Mouse (Mus musculus): ENCODE results near the gene Thra. TPM values are rescaled to one million over a fixed set of nuclear protein-coding genes. Genes with fewer than 3 reads are reported as not detected.

Gene Thra
- total and polyA plus RNA-seq, 3 experiments, result 22.0 to 50.9 TPM; not detected in 1

GRCm38 (mm10) chr11:98746855-98747693 lies 6.6 kb downstream of the Thra start (continued):
- TF ChIP-seq ZKSCAN1 (IDR thresholded peaks at IDR 0.05; ENCODE audit: low read depth, low read length) (no peak), USF2 (IDR thresholded peaks at IDR 0.05; ENCODE audit: borderline replicate concordance in 1 of 2, insufficient read depth in 1 of 2, low read depth in 1 of 2, low read length in 2 of 2) (no peak), ZNF384 (IDR thresholded peaks at IDR 0.05; ENCODE audit: low read depth, low read length) (no peak), SIN3A (IDR thresholded peaks at IDR 0.05; ENCODE audit: low read length) (peak; percentile 92), POLR2AphosphoS2 (IDR thresholded peaks at IDR 0.05; ENCODE audit: low read length) (peak; percentile 59; the same call in 1 of the 2 replicates), RCOR1 (IDR thresholded peaks at IDR 0.05; ENCODE audit: low read depth, low read length) (0 out of 2 replicates have a peak, but pooled peaks have one; percentile 7), MYB (IDR thresholded peaks at IDR 0.05; ENCODE audit: low read depth, low read length) (no peak), NRF1 (IDR thresholded peaks at IDR 0.05; ENCODE audit: insufficient read depth, low read depth, low read length, poor library complexity, severe bottlenecking) (peak; percentile 89), CHD2 (IDR thresholded peaks at IDR 0.05; ENCODE audit: low read length) (no peak), POLR2AphosphoS5 (IDR thresholded peaks at IDR 0.05; ENCODE audit: borderline replicate concordance, low read depth, low read length) (no peak), TCF12 (IDR thresholded peaks at IDR 0.05; ENCODE audit: low read depth, low read length) (no peak; the same call in 1 of the 2 replicates), BHLHE40 (IDR thresholded peaks at IDR 0.05; ENCODE audit: borderline replicate concordance, low read depth, low read length) (peak; percentile 96), HCFC1 (IDR thresholded peaks at IDR 0.05; ENCODE audit: low read depth, low read length) (no peak; the same call in 1 of the 2 replicates)

GRCm38 (mm10) chr11:98747804-98748505 lies 7.5 kb downstream of the Thra start:
- H3K27ac ChIP-seq (ENCODE audit: control insufficient read depth, low read depth, low read length), result peak overlapping the region; percentile 72

More at GRCm38 (mm10) chr11:98747804-98748505, 7.5 kb downstream of the Thra start:
- Histone ChIP-seq H3K27me3 (ENCODE audit: control insufficient read depth in 1 of 2, insufficient read depth in 2 of 2, low read length in 2 of 2) (no peaks in the 10 kb centered on the region), H3K9me3 (replicated peaks; ENCODE audit: insufficient read depth, low read length) (no peaks in the 10 kb centered on the region), H3K4me1 (ENCODE audit: control insufficient read depth in 1 of 2, insufficient read depth in 2 of 2, low read length in 2 of 2) (peaks cover 42 to 55% of the 10 kb centered on the region in 2 experiments), H3K4me3 (ENCODE audit: control insufficient read depth in 1 of 2, insufficient read depth in 1 of 2, low read depth in 2 of 2, low read length in 2 of 2) (peak overlapping the region; percentile 11 to 41; a peak in 3 of 4 replicates), H3K36me3 (ENCODE audit: control insufficient read depth in 1 of 2, insufficient read depth in 2 of 2, low read length in 2 of 2) (peaks cover 0 to 39% of the 10 kb centered on the region in 2 experiments; a peak in 2 of 4 replicates), H3K79me2 (ENCODE audit: control insufficient read depth, insufficient read depth, low read length, poor library complexity) (peaks cover 6% of the 10 kb centered on the region), H3K9ac (ENCODE audit: control insufficient read depth, low read depth, low read length, poor library complexity, severe bottlenecking) (peak overlapping the region; percentile 52)
- no peak for TF ChIP-seq HCFC1 (IDR thresholded peaks at IDR 0.05; ENCODE audit: low read depth, low read length)
- no peak for TF ChIP-seq POLR2AphosphoS2 (IDR thresholded peaks at IDR 0.05; ENCODE audit: low read length)
- peak; percentile 34; the same call in 1 of the 2 replicates for TF ChIP-seq USF1 (IDR thresholded peaks at IDR 0.05; ENCODE audit: low read depth, low read length)
- peak; percentile 54 for DNase-seq (ENCODE audit: low read depth, low spot score)

All from MEL (cell line).